In the genomic region with DNA sequence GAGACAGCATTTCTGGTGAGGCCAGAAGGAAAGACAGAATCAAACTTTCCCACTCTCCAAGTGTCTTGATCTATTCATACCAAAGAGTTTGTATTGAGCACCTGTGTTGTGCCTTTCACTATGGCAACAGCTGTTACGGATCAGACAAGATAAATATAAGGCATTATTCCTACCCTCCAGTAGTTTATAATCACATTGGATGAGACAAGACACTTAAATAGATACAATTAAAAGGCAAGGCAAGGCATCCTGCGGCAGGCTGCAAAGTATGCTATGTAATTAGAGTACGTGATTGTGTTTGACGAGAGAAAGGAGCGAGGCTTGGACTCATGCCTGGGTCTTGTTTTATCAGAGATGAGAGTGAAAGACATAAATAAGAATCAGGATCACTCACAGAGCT, we compare ENCODE assay signal across 22 mouse cellular contexts.
DNase-seq lines count a peak whose midpoint lies in the region; ATAC-seq and TF ChIP-seq lines count a peak whose summit lies in the region.
"Had no signal": no experiment of that assay in that cellular context is flagged by ENCODE, and none has a peak within 500 bp of the region (broad histone marks: within the 10 kb centered on the region; RNA-seq: fewer than 3 reads in every experiment).

No protein-coding gene starts in this region.

- no peak for TF ChIP-seq CTCF in forebrain, postnatal 0 days (IDR thresholded peaks at IDR 0.05; ENCODE audit: low read depth)
- no peak for TF ChIP-seq CTCF in olfactory bulb, adult 2 months (IDR thresholded peaks at IDR 0.05; ENCODE audit: insufficient read depth, low read depth, low read length)

- no peaks in the 10 kb centered on the region for H3K4me1 ChIP-seq in embryonic facial prominence, embryonic 14.5 days (ENCODE audit: control insufficient read depth, insufficient read depth, low read length)
- no peaks in the 10 kb centered on the region for H3K4me1 ChIP-seq in embryonic facial prominence, embryonic 10.5 days
- H3K4me1 ChIP-seq in forebrain, postnatal 0 days (ENCODE audit: insufficient read depth), result no peaks in the 10 kb centered on the region
- no peaks in the 10 kb centered on the region for H3K4me1 ChIP-seq in forebrain, embryonic 13.5 days
- H3K4me1 ChIP-seq in olfactory bulb, adult 2 months (ENCODE audit: control insufficient read depth, insufficient read depth, low read length), result no peaks in the 10 kb centered on the region
- H3K4me1 ChIP-seq: hindbrain, embryonic 12.5 days; hindbrain, embryonic 15.5 days had no signal

- DNase-seq in embryonic facial prominence, embryonic 14.5 days (ENCODE audit: low spot score), result peak; percentile 26
- no peak for DNase-seq in embryonic facial prominence, embryonic 10.5 days (ENCODE audit: low spot score)
- peak; percentile 4 for DNase-seq in forebrain, postnatal 0 days
- DNase-seq in brain, adult 2 months (ENCODE audit: low read depth, low spot score), result peak; percentile 60
- DNase-seq in kidney, adult 18-20 months, result no peak
- DNase-seq: adrenal gland, adult 8-10 months; adrenal gland, postnatal 25 days; cerebellum, adult 11 months; cerebellum, adult 2 months; cerebellum, adult 9-11 months; cerebellum, postnatal 25 days; gastrocnemius, adult 2 months; gastrocnemius, postnatal 14 days; heart, adult 11 months had no signal

- H3K27me3 ChIP-seq in embryonic facial prominence, embryonic 14.5 days (replicated peaks; ENCODE audit: control insufficient read depth, insufficient read depth, low read length), result no peaks in the 10 kb centered on the region
- H3K27me3 ChIP-seq in embryonic facial prominence, embryonic 10.5 days (replicated peaks; ENCODE audit: low read depth, poor library complexity, severe bottlenecking), result no peaks in the 10 kb centered on the region
- no peaks in the 10 kb centered on the region; the same call in 1 of the 2 replicates for H3K27me3 ChIP-seq in forebrain, postnatal 0 days (ENCODE audit: insufficient read depth, low read length)
- no peaks in the 10 kb centered on the region for H3K27me3 ChIP-seq in forebrain, embryonic 13.5 days
- H3K27me3 ChIP-seq: embryonic facial prominence, embryonic 13.5 days; forebrain, embryonic 15.5 days; hindbrain, embryonic 12.5 days; hindbrain, embryonic 15.5 days had no signal

- no peak overlapping the region for H3K9ac ChIP-seq in embryonic facial prominence, embryonic 14.5 days (ENCODE audit: low read depth, low read length)
- no peak overlapping the region for H3K9ac ChIP-seq in forebrain, postnatal 0 days
- no peak overlapping the region for H3K9ac ChIP-seq in forebrain, embryonic 13.5 days
- H3K9ac ChIP-seq: embryonic facial prominence, embryonic 13.5 days; forebrain, embryonic 15.5 days; hindbrain, embryonic 12.5 days; hindbrain, embryonic 15.5 days had no signal

- no peak for TF ChIP-seq POLR2A in olfactory bulb, adult 2 months (IDR thresholded peaks at IDR 0.05; ENCODE audit: insufficient read depth, low read depth, low read length)

- no peak for ATAC-seq in embryonic facial prominence, embryonic 14.5 days (ENCODE audit: low read depth)
- ATAC-seq in forebrain, postnatal 0 days, result peak; percentile 59
- ATAC-seq in forebrain, embryonic 13.5 days, result no peak
- ATAC-seq: activated CD4-positive, CD25-positive, alpha-beta regulatory T cell, adult 4 months; forebrain, embryonic 15.5 days had no signal

- no peak overlapping the region for H3K4me2 ChIP-seq in embryonic facial prominence, embryonic 14.5 days (ENCODE audit: low read depth, low read length)
- H3K4me2 ChIP-seq in forebrain, postnatal 0 days (ENCODE audit: low read depth), result no peak overlapping the region
- no peak overlapping the region for H3K4me2 ChIP-seq in forebrain, embryonic 13.5 days
- H3K4me2 ChIP-seq: embryonic facial prominence, embryonic 13.5 days; forebrain, embryonic 15.5 days; heart, embryonic 11.5 days; hindbrain, embryonic 12.5 days; hindbrain, embryonic 15.5 days had no signal

- no peaks in the 10 kb centered on the region for H3K9me3 ChIP-seq in embryonic facial prominence, embryonic 14.5 days (ENCODE audit: control insufficient read depth, low read length)
- no peaks in the 10 kb centered on the region for H3K9me3 ChIP-seq in embryonic facial prominence, embryonic 10.5 days
- H3K9me3 ChIP-seq in forebrain, postnatal 0 days (ENCODE audit: low read length), result no peaks in the 10 kb centered on the region
- H3K9me3 ChIP-seq in forebrain, embryonic 13.5 days (replicated peaks), result no peaks in the 10 kb centered on the region
- H3K9me3 ChIP-seq: embryonic facial prominence, embryonic 13.5 days; forebrain, embryonic 15.5 days; hindbrain, embryonic 12.5 days; hindbrain, embryonic 15.5 days had no signal

- H3K4me3 ChIP-seq in embryonic facial prominence, embryonic 14.5 days (ENCODE audit: low read depth, low read length), result no peak overlapping the region
- H3K4me3 ChIP-seq in embryonic facial prominence, embryonic 10.5 days, result no peak overlapping the region
- H3K4me3 ChIP-seq in forebrain, postnatal 0 days (ENCODE audit: low read depth, low read length), result no peak overlapping the region
- no peak overlapping the region for H3K4me3 ChIP-seq in forebrain, embryonic 13.5 days
- no peak overlapping the region for H3K4me3 ChIP-seq in olfactory bulb, adult 2 months (ENCODE audit: insufficient read depth, low read depth, low read length)
- H3K4me3 ChIP-seq: embryonic facial prominence, embryonic 13.5 days; forebrain, embryonic 15.5 days; gastrocnemius, adult 2 months; hindbrain, embryonic 12.5 days; hindbrain, embryonic 15.5 days had no signal

- no peak overlapping the region for H3K27ac ChIP-seq in embryonic facial prominence, embryonic 14.5 days (replicated peaks; ENCODE audit: low read depth, low read length)
- no peak overlapping the region for H3K27ac ChIP-seq in embryonic facial prominence, embryonic 10.5 days (replicated peaks)
- H3K27ac ChIP-seq in forebrain, postnatal 0 days (ENCODE audit: low read depth, low read length), result no peak overlapping the region
- no peak overlapping the region for H3K27ac ChIP-seq in forebrain, embryonic 13.5 days
- peak overlapping the region; percentile 66; the same call in 1 of the 2 replicates for H3K27ac ChIP-seq in olfactory bulb, adult 2 months (ENCODE audit: insufficient read depth, low read depth, low read length)
- H3K27ac ChIP-seq: forebrain, embryonic 15.5 days; gastrocnemius, adult 2 months; hindbrain, embryonic 12.5 days; hindbrain, embryonic 15.5 days had no signal

- H3K36me3 ChIP-seq in embryonic facial prominence, embryonic 14.5 days (ENCODE audit: control insufficient read depth, insufficient read depth, low read length), result no peaks in the 10 kb centered on the region
- no peaks in the 10 kb centered on the region for H3K36me3 ChIP-seq in embryonic facial prominence, embryonic 10.5 days (replicated peaks)
- H3K36me3 ChIP-seq in forebrain, postnatal 0 days (ENCODE audit: insufficient read depth), result no peaks in the 10 kb centered on the region
- no peaks in the 10 kb centered on the region for H3K36me3 ChIP-seq in forebrain, embryonic 13.5 days (ENCODE audit: poor library complexity, severe bottlenecking)
- H3K36me3 ChIP-seq: embryonic facial prominence, embryonic 13.5 days; forebrain, embryonic 15.5 days; hindbrain, embryonic 12.5 days; hindbrain, embryonic 15.5 days had no signal

- WGBS in embryonic facial prominence, embryonic 14.5 days, result 59% methylated on average over 5 of the region's 5 CpGs
- WGBS in embryonic facial prominence, embryonic 10.5 days, result 88% methylated on average over 5 of the region's 5 CpGs
- WGBS in forebrain, postnatal 0 days, result 42% methylated on average over 5 of the region's 5 CpGs
- WGBS in forebrain, embryonic 13.5 days, result 61% methylated on average over 5 of the region's 5 CpGs
- WGBS in olfactory bulb, adult 2 months, result 23% methylated on average over 5 of the region's 5 CpGs

Comparison
In these comparisons a context has a peak if more than half of its experiments do, and no peak if none do; other contexts are left out.
1. DNase-seq: peak in embryonic facial prominence, embryonic 14.5 days (single experiment), forebrain, postnatal 0 days (single experiment) and brain, adult 2 months (single experiment); none in embryonic facial prominence, embryonic 10.5 days (single experiment) and kidney, adult 18-20 months (single experiment).